Mouse (Mus musculus) c-Kit-negative CD71-positive TER-119-positive erythroid progenitor cells, embryonic 14.5 days (primary cell): ENCODE measurements around the gene E030018B13Rik.
A peak's percentile ranks its signal among the peaks of the same experiment; 100 is the strongest.

Experiments used
- DNase-seq: peaks from one replicate; pipeline ENCODE4 v3.0.0-alpha.2; 2013; ENCODE audit warnings: low read depth, low spot score

E030018B13Rik gene

GRCm38 (mm10) chr7:63937236-63938065 lies 20.8 kb downstream of the E030018B13Rik start:
- DNase-seq: peak; percentile 72

- no peak for DNase-seq
These were observed 21.6 kb downstream of the E030018B13Rik start for GRCm38 (mm10) chr7:63938066-63938913.

GRCm38 (mm10) chr7:63938914-63939396 lies 22.3 kb downstream of the E030018B13Rik start, which contains the start of gene Klf13:
TSS of gene Klf13 (minus strand) at chr7:63938915.
- peak; percentile 97 for DNase-seq

- peak; percentile 65 for DNase-seq
These were observed 22.8 kb downstream of the E030018B13Rik start for GRCm38 (mm10) chr7:63939397-63939951.

- no peak for DNase-seq
These were observed 23.7 kb downstream of the E030018B13Rik start for GRCm38 (mm10) chr7:63940321-63940720.

- DNase-seq: no peak
These were observed 24.4 kb downstream of the E030018B13Rik start for GRCm38 (mm10) chr7:63941050-63941449.

- peak; percentile 60 for DNase-seq
These were observed 24.8 kb downstream of the E030018B13Rik start for GRCm38 (mm10) chr7:63941501-63941900.

GRCm38 (mm10) chr7:63943946-63944345 lies 27.3 kb downstream of the E030018B13Rik start:
- no peak for DNase-seq

GRCm38 (mm10) chr7:63947514-63948487 lies 31.1 kb downstream of the E030018B13Rik start:
- no peak for DNase-seq

- no peak for DNase-seq
These were observed 32.5 kb downstream of the E030018B13Rik start for GRCm38 (mm10) chr7:63949176-63949575.

GRCm38 (mm10) chr7:63950931-63951607 lies 34.4 kb downstream of the E030018B13Rik start:
- DNase-seq: no peak

- DNase-seq: no peak
These were observed 35.6 kb downstream of the E030018B13Rik start for GRCm38 (mm10) chr7:63952077-63952898.

GRCm38 (mm10) chr7:63955440-63955839 lies 38.8 kb downstream of the E030018B13Rik start:
- no peak for DNase-seq

GRCm38 (mm10) chr7:63956138-63956823 lies 39.6 kb downstream of the E030018B13Rik start:
- peak; percentile 60 for DNase-seq

GRCm38 (mm10) chr7:63956981-63957713 lies 40.5 kb downstream of the E030018B13Rik start:
- DNase-seq: no peak

GRCm38 (mm10) chr7:63957872-63958640 lies 41.4 kb downstream of the E030018B13Rik start:
- no peak for DNase-seq

- no peak for DNase-seq
These were observed 47.0 kb downstream of the E030018B13Rik start for GRCm38 (mm10) chr7:63963632-63964031.
